Mouse (Mus musculus) lung, embryonic 16.5 days (tissue): ENCODE results near the gene Hivep3. TPM values are rescaled to one million over a fixed set of nuclear protein-coding genes. Genes with fewer than 3 reads are reported as not detected.

Source experiments
- ATAC-seq: fragments of 200-750 bp; cut with Nextera tagmentation; 2 replicates; pipeline ENCODE4 v1.8.0; 2017; ENCODE audit warnings: low read depth, mild to moderate bottlenecking, moderate library complexity
- H3K27ac ChIP-seq: fragments of 300-500 bp; sonication (generic); 2 replicates; pipeline ENCODE4 v1.5.1; 2014; ENCODE audit warnings: mild to moderate bottlenecking, control low read depth, low read length
- H3K27me3 ChIP-seq: fragments of 300-500 bp; sonication (generic); 2 replicates; pipeline ENCODE4 v1.6.1; 2014; ENCODE audit warnings: low read depth, low read length, mixed read lengths; ENCODE audit not compliant: control insufficient read depth, insufficient read depth
- H3K36me3 ChIP-seq: fragments of 300-500 bp; sonication (generic); 2 replicates; pipeline ENCODE4 v1.6.1; 2014; ENCODE audit warnings: low read length; ENCODE audit not compliant: control insufficient read depth, insufficient read depth
- H3K4me1 ChIP-seq: fragments of 300-500 bp; sonication (generic); replicated peaks from 2 replicates; pipeline ENCODE4 v1.6.1; 2014; ENCODE audit warnings: low read length, mixed read lengths; ENCODE audit not compliant: control insufficient read depth, insufficient read depth
- H3K4me2 ChIP-seq: fragments of 300-500 bp; sonication (generic); 2 replicates; pipeline ENCODE4 v1.6.1; 2014; ENCODE audit warnings: low read depth, low read length, control low read depth
- H3K4me3 ChIP-seq: fragments of 300-500 bp; sonication (generic); 2 replicates; pipeline ENCODE4 v1.5.1; 2014; ENCODE audit warnings: mild to moderate bottlenecking, low read length, control low read depth
- H3K9ac ChIP-seq: fragments of 300-500 bp; sonication (generic); 2 replicates; pipeline ENCODE4 v1.6.1; 2014; ENCODE audit warnings: low read length, control low read depth
- H3K9me3 ChIP-seq: fragments of 300-500 bp; sonication (generic); 2 replicates; pipeline ENCODE4 v1.6.1; 2016; ENCODE audit warnings: low read length; ENCODE audit not compliant: control insufficient read depth
- WGBS: fragments of 180-500 bp; shearing (Covaris S2); extraction: QIAGEN DNeasy Blood & Tissue Kit; methylation state at CpG from one replicate; pipeline ENCODE4 v1.1.7; 2014; 5-methylcytosine and 5-hydroxymethylcytosine counted together
- polyA plus RNA-seq: library from polyadenylated mRNA; unstranded; fragments of >200 nt; fragmentation: Nextera tagmentation; extraction: Ambion mirVana; gene quantifications from 2 replicates; pipeline ENCODE4 v1.2.1, GENCODE M21; 2015

Gene Hivep3
- polyA plus RNA-seq, 1 experiment from 2014 or later, result 30.3 TPM

DNA sequence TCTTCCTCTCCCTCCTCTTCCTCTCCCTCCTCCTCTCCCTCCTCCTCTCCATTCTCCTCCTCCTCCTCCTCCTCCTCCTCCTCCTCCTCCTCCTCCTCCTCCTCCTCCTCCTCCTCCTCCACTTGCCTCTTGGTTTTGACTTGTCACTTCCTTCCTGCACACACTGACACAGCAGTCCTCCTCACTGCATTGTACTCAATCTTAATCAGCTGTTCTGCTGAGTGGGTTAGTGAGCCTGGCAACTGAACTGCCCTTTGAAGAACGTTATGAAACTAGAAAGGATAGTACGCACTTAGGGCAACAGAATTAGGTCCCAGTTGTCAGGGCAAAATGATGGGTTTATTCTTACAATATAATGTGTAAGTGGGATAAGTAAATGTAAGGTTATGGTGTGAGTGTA is 73.8 kb downstream of the Hivep3 start:
- Histone ChIP-seq H3K27me3 (no peaks in the 10 kb centered on the region), H3K4me3 (no peak overlapping the region), H3K4me1 (0 out of 2 replicates have a peak, but pooled peaks cover 2% of the 10 kb centered on the region), H3K36me3 (no peaks in the 10 kb centered on the region), H3K9me3 (no peaks in the 10 kb centered on the region), H3K9ac (no peak overlapping the region), H3K4me2 (no peak overlapping the region), H3K27ac (no peak overlapping the region)
- no peak for ATAC-seq
- 35% methylated on average over 2 of the region's 2 CpGs for WGBS

DNA sequence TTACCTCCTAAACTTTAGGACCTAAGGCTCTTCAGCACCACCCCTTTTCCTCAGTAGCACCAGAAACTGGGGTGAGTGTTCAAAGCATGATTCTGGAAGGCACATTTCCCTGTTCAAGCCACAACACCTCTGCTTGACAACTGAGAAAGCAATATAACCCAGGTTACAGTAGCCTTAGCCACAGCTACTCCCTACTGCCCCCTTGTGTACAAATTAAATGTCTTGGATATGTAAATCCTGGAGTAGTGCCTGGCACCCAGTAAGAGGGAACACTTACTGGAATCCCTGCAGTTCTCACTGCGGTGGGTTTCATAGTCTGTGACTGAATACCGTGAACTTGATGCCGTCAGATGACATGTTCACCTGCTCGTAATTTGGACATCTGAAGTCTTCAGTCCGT is 75.7 kb downstream of the Hivep3 start:
- WGBS, result 40% methylated on average over 5 of the region's 5 CpGs
- Histone ChIP-seq H3K4me1 (peaks cover 18% of the 10 kb centered on the region), H3K27ac (no peak overlapping the region), H3K36me3 (no peaks in the 10 kb centered on the region), H3K27me3 (no peaks in the 10 kb centered on the region; the same call in 1 of the 2 replicates), H3K9ac (no peak overlapping the region), H3K4me3 (no peak overlapping the region), H3K9me3 (no peaks in the 10 kb centered on the region), H3K4me2 (no peak overlapping the region)
- ATAC-seq, result 0 out of 2 replicates have a peak, but pooled peaks have one; percentile 35

DNA sequence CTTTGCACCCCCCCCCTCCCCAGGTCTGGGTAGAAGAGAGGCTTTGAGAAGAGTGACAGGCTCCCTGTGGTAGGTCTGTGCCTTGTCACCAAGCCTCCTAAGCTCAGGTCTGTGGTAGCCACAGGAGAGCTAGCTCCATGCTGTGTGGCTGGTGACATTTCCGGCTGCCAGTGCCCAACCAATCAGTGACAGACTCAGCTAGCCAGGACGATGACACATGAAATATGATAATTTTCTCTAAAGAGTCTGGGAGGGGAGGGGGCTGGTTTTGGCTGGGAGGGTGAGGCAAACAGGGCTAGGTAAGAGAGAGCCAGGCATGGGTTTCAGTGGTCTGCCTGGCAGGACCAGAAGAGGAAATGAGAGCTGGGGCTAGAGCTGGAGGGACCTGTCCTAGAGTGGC is 79.2 kb downstream of the Hivep3 start:
- H3K9ac ChIP-seq, result no peak overlapping the region
- no peak overlapping the region for H3K27ac ChIP-seq
- 6% methylated on average over 2 of the region's 2 CpGs for WGBS
- H3K27me3 ChIP-seq, result no peaks in the 10 kb centered on the region; the same call in 1 of the 2 replicates
- peaks cover 46% of the 10 kb centered on the region for H3K4me1 ChIP-seq
- H3K4me2 ChIP-seq, result no peak overlapping the region
- no peaks in the 10 kb centered on the region for H3K36me3 ChIP-seq
- H3K9me3 ChIP-seq, result no peaks in the 10 kb centered on the region
- no peak for ATAC-seq
- H3K4me3 ChIP-seq, result no peak overlapping the region

DNA sequence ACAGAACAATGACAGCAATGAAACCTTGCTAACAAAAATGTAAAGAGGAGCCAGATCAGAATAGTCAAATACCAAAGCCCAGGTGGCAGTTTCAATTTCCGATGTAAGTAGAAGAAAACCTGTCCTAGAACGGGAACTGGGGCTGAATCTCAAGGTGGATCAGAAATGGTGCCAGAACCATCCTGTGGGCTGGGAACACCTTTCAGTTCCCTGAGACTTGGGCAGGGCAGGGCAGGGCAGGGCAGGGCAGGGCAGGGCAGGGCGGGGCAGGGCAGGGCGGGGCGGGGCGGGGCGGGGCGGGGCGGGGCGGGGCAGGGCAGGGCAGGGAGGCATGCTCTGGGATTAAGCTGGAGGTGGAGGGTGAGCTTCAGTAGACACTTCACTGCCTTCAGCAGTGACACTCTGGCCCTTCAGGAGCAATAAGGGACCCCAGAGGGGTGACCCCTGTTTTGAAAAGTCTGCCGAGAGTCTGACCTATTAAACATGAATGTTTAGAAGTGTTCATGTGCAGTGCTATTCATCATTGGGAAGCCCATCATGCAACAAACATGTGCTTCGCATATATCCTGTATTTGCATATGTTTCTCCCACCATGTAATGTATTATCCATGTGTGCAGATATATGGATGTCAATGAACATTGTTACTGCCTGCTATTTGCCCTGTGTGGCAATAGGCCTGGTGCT is 80.1 kb downstream of the Hivep3 start:
- no peaks in the 10 kb centered on the region; the same call in 1 of the 2 replicates for H3K27me3 ChIP-seq
- peak overlapping the region; percentile 62 for H3K4me3 ChIP-seq
- H3K4me2 ChIP-seq, result peak overlapping the region; percentile 88
- ATAC-seq, result no peak
- H3K9ac ChIP-seq, result no peak overlapping the region
- WGBS, result 27% methylated on average over 5 of the region's 12 CpGs
- H3K9me3 ChIP-seq, result no peaks in the 10 kb centered on the region
- no peak overlapping the region for H3K27ac ChIP-seq
- no peaks in the 10 kb centered on the region for H3K36me3 ChIP-seq
- H3K4me1 ChIP-seq, result peaks cover 46% of the 10 kb centered on the region

DNA sequence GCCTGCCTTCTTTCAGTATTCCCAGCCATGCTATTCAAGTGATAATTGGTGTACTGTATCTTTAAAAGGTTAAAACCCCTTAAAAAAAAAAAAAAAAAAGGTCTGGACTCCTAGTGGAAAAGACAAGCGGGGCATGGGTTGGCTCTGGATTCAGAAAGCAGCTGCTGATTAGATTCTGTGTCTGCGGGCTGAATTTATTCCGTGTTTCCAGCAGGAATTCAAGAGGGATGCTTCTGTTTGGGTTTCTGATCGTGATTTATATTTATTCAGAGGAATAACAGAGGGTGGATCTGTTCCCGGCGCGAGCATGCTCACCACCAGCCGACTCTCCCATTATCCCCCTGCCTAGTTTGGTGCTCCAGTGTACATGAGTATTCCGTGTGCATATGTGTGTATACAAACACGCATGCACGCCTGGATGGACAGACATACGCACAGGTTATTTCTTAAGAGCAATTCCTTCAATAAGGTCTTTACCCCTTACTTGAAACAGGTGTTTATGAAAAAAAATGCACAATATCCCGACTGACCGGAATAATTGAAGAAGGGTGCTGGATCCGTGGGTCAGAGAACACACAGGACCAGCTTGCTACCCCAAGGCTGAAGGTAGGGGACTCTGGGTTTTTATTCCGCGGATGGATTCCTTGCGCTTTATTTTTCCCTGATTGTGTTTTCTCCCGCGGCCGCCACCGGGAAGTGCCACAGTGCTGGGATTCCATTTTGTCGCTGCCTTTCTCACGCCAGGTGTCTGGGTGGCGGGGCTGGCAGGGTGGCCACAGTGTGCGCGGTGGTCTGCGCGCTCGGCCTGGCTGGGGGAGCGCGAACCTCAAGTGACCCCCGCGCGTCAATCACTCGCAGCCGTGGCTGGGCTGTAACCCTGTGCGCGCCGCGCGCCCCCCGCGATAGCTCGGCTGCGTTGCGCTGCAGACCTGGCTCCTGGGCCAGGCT is 80.9 kb downstream of the Hivep3 start:
- H3K4me3 ChIP-seq, result peak overlapping the region; percentile 62
- H3K27me3 ChIP-seq, result no peaks in the 10 kb centered on the region; the same call in 1 of the 2 replicates
- ATAC-seq, result peak; percentile 13; the same call in 1 of the 2 replicates
- H3K9ac ChIP-seq, result peak overlapping the region; percentile 77
- H3K9me3 ChIP-seq, result no peaks in the 10 kb centered on the region
- 1% methylated on average over 47 of the region's 47 CpGs for WGBS
- peak overlapping the region; percentile 31 for H3K27ac ChIP-seq
- peak overlapping the region; percentile 88 for H3K4me2 ChIP-seq
- no peaks in the 10 kb centered on the region for H3K36me3 ChIP-seq
- peaks cover 46% of the 10 kb centered on the region for H3K4me1 ChIP-seq

DNA sequence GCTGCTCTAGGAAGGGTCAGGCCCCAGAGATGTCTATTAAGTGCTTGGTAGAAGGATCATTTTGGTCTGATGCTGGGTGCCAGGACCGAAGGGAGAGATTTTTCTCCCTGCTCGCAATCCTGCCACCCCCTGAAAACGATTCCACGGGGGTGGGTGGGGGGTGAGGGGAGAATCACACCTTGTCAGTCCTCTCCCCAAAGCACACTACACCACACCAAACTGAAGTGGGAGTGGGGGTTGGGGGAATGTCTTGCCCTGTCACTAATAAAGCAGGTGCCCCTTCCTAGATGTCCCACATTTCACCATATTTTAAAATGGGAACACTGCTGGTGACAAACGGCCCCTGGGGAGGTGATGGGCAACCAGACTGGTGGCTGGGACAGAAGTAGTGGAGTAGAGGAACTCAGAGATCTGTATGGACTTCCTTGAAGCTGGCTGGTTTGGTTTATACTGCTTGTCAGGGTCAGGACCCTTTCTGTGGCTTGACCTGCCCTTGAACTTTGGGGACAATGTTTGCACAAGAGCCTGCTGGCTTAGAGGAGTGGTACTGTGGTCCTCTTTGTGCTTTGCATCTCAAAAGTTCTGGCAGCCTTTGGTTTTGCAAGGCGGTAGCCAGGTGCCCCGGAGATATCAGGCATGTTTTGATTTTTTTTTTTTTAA is 81.7 kb downstream of the Hivep3 start:
- Histone ChIP-seq H3K4me2 (peak overlapping the region; percentile 88), H3K27ac (peak overlapping the region; percentile 31), H3K27me3 (no peaks in the 10 kb centered on the region; the same call in 1 of the 2 replicates), H3K4me3 (peak overlapping the region; percentile 62), H3K36me3 (no peaks in the 10 kb centered on the region), H3K9me3 (no peaks in the 10 kb centered on the region), H3K4me1 (peaks cover 50% of the 10 kb centered on the region), H3K9ac (peak overlapping the region; percentile 77)
- 7% methylated on average over 7 of the region's 7 CpGs for WGBS
- ATAC-seq, result peak; percentile 20; the same call in 1 of the 2 replicates

DNA sequence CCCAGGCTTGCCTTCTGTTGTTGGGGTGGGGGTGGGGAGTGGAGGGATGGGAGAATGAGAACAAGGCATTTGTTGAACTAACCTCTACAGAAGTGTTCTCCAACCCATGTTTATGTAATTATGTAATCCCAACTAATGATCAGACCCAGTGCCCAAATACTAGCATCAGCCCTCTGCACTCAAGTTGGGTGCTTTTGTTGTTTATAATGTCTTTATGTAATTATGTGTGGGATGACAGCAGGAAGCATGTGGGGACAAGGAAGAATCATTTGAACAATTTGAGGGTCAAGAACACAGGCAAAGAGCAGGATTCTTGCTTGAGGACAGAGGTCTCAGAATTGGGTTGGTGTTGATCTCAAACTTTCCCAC is 82.2 kb downstream of the Hivep3 start:
- peak; percentile 49; the same call in 1 of the 2 replicates for ATAC-seq
- peaks cover 50% of the 10 kb centered on the region for H3K4me1 ChIP-seq
- peak overlapping the region; percentile 81 for H3K27ac ChIP-seq

DNA sequence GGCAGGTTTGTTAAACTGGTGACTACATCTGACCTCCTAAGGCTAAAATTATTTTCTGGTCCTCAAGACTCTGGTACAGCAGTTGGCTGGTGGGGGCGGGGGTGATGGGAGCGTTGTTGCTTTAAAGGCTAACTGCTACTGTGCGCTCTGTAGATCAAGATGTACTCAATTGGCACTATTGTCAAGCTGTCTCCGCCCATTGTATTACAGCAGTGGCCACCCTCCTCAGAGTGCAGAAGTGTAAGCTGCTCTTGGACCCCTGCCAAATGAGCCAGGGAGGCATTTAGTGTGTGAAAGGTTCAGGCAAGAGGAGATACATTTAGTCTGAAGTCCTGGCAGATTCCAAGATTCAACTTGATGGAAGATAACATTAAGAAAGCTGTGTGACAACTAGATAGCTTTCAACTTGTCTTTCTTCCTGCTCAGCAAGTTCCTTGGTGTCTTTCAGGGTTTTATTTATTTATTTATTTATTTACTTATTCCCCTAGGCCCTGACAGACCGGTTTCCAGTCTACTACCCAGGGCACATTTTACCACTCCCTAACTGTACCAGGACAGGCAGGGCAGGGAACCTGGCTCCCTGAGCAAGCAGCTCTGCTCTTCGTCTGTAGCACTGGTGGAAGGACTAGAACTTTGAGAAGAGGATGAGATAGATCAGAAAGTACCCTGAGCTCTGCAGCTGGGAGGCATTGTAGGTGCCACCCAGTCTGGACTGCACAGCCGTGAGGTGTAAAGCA is 83.2 kb downstream of the Hivep3 start:
- H3K4me2 ChIP-seq, result no peak overlapping the region
- no peaks in the 10 kb centered on the region; the same call in 1 of the 2 replicates for H3K27me3 ChIP-seq
- H3K27ac ChIP-seq, result peak overlapping the region; percentile 81
- WGBS, result 23% methylated on average over 7 of the region's 7 CpGs
- no peak overlapping the region for H3K9ac ChIP-seq
- peak; percentile 74 for ATAC-seq
- no peaks in the 10 kb centered on the region for H3K36me3 ChIP-seq
- no peak overlapping the region for H3K4me3 ChIP-seq
- H3K9me3 ChIP-seq, result no peaks in the 10 kb centered on the region
- peaks cover 50% of the 10 kb centered on the region for H3K4me1 ChIP-seq

More for the DNA sequence above, 82.2 kb downstream of the Hivep3 start:
- Histone ChIP-seq H3K4me2 (no peak overlapping the region), H3K4me3 (no peak overlapping the region), H3K27me3 (no peaks in the 10 kb centered on the region; the same call in 1 of the 2 replicates), H3K9me3 (no peaks in the 10 kb centered on the region), H3K36me3 (no peaks in the 10 kb centered on the region), H3K9ac (no peak overlapping the region)
